Mouse (Mus musculus): ENCODE measurements around the gene Sytl3. TPM values are rescaled to one million over a fixed set of nuclear protein-coding genes. Genes with fewer than 3 reads are reported as not detected.
"Not testable (repeated sequence)": the region's sequence is repeated elsewhere in the genome, so short reads cannot be mapped to it uniquely, and the experiment has no call there.

The Sytl3 gene
- total and polyA plus RNA-seq, 2 experiments from 2014 or later: 0.18 TPM; not detected in 1

DNA sequence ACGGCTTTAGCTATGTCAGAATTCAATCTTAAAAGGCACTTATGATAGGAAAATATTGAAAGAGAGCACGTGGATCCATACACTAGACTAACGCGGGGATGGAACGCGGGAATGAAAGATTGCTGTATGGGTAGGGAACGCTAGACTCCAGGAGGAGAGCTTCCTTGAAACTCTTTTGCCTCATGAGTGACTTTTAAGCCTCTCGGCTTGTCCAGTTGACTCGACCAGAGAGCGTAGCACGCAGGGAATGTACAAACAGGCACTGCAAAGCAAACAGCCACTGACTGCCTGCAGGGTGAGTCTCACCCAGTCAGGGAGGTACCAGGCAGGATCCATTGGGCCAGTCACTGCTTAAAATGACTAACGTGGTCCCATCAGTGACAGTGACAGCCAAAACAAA is 36.9 kb upstream of the Sytl3 start:
- H3K36me3 ChIP-seq (replicated peaks; ENCODE audit: control insufficient read depth, insufficient read depth, low read length); ATAC-seq (ENCODE audit: insufficient read depth, low read depth); H3K9ac ChIP-seq (replicated peaks; ENCODE audit: low read depth, low read length); H3K4me1 ChIP-seq (ENCODE audit: control insufficient read depth, insufficient read depth); H3K4me3 ChIP-seq (ENCODE audit: low read depth, low read length); DNase-seq (ENCODE audit: low spot score); H3K4me2 ChIP-seq (ENCODE audit: low read depth, low read length); H3K27me3 ChIP-seq (ENCODE audit: control insufficient read depth, insufficient read depth, low read length); H3K9me3 ChIP-seq (replicated peaks; ENCODE audit: control insufficient read depth, low read length); H3K27ac ChIP-seq (ENCODE audit: low read depth): not testable (repeated sequence)
- WGBS: 91% methylated on average over 11 of the region's 12 CpGs

DNA sequence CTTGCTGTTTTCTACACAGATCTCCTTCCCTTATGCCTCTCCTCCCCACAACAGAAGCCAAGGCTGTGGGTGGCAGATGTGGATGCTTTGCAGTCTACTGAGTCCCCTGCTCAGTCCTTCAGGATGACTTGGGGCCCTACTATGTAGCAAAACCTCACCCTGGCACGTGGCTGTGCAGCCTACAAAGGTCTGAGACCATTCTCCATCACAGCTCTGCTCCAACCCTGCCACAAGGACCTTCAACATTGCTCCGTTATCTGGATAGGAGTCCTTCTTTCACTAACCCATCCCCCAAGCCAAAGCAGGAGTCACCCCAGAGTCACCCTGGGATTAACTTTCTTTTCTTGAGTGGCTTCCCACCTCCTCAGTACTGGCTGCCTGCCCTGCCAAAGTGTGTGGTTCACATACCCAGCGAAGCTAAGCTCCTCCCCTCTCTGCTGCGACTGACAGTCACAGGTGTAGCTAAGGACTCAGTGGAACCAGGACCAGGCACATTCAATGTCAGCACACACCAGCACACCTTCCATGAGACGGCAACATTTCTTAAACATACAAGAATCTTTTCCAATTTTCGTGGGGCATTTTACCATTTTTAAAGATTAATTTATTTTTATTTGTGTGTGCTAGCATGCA is 33.9 kb upstream of the Sytl3 start:
- not testable (repeated sequence) for ATAC-seq (ENCODE audit: insufficient read depth, low read depth)
- WGBS: 38% methylated on average over 1 of the region's 6 CpGs

DNA sequence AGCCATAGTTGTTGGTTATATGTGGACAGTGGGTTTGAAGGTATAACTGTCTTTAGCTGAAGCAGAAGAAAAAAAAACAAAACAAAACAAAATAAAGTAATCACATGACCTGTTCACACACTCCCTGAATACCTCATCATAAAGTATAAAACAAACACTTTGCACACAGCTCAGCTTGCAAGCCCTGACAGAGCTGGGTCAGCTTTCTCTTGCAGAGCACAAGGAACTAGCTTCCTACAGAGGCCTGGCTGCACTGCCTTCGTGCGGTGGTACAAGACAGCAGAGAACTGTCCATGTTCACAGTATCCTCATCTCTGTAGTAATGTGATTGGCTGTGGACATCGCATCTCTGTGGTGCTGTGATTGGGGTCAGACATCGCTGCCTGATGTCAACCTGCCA is 28.5 kb upstream of the Sytl3 start:
- H3K9ac ChIP-seq (replicated peaks; ENCODE audit: low read depth, low read length); H3K36me3 ChIP-seq (replicated peaks; ENCODE audit: control insufficient read depth, insufficient read depth, low read length); ATAC-seq (ENCODE audit: insufficient read depth, low read depth); H3K27me3 ChIP-seq (ENCODE audit: control insufficient read depth, insufficient read depth, low read length); DNase-seq (ENCODE audit: low spot score); H3K4me3 ChIP-seq (ENCODE audit: low read depth, low read length); H3K27ac ChIP-seq (ENCODE audit: low read depth); H3K9me3 ChIP-seq (replicated peaks; ENCODE audit: control insufficient read depth, low read length); H3K4me1 ChIP-seq (ENCODE audit: control insufficient read depth, insufficient read depth); H3K4me2 ChIP-seq (ENCODE audit: low read depth, low read length): not testable (repeated sequence)
- WGBS: 74% methylated on average over 4 of the region's 4 CpGs

More for the DNA sequence above, 33.9 kb upstream of the Sytl3 start:
- not testable (repeated sequence) for H3K9ac ChIP-seq (replicated peaks; ENCODE audit: low read depth, low read length); H3K4me3 ChIP-seq (ENCODE audit: low read depth, low read length); H3K4me1 ChIP-seq (ENCODE audit: control insufficient read depth, insufficient read depth); H3K27ac ChIP-seq (ENCODE audit: low read depth); H3K36me3 ChIP-seq (replicated peaks; ENCODE audit: control insufficient read depth, insufficient read depth, low read length); H3K27me3 ChIP-seq (ENCODE audit: control insufficient read depth, insufficient read depth, low read length); DNase-seq (ENCODE audit: low spot score); H3K9me3 ChIP-seq (replicated peaks; ENCODE audit: control insufficient read depth, low read length); H3K4me2 ChIP-seq (ENCODE audit: low read depth, low read length)

DNA sequence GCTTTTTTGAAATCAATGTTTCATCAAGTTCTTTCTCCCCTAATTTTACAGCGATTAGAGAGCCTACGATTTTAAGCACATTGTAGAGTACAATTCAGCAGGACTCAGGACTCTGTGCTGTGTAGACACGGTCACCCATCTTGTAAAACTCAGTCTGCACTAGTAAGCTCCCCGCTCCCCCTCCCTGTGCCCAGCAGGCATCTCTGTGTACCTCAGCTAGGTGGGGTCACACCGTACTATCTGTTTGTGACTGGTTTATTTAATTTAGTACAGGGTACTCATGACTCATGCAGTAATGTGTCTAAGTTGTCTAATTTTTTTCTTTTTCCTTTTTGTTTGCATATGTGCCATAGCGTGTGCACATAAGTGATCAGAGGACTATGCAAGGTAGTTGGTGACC is 26.0 kb upstream of the Sytl3 start:
- not testable (repeated sequence) for ATAC-seq (ENCODE audit: insufficient read depth, low read depth); H3K4me2 ChIP-seq (ENCODE audit: low read depth, low read length); H3K4me1 ChIP-seq (ENCODE audit: control insufficient read depth, insufficient read depth); DNase-seq (ENCODE audit: low spot score); H3K9me3 ChIP-seq (replicated peaks; ENCODE audit: control insufficient read depth, low read length); H3K27ac ChIP-seq (ENCODE audit: low read depth); H3K27me3 ChIP-seq (ENCODE audit: control insufficient read depth, insufficient read depth, low read length); H3K36me3 ChIP-seq (replicated peaks; ENCODE audit: control insufficient read depth, insufficient read depth, low read length); H3K4me3 ChIP-seq (ENCODE audit: low read depth, low read length); H3K9ac ChIP-seq (replicated peaks; ENCODE audit: low read depth, low read length)
- 94% methylated on average over 6 of the region's 6 CpGs for WGBS

DNA sequence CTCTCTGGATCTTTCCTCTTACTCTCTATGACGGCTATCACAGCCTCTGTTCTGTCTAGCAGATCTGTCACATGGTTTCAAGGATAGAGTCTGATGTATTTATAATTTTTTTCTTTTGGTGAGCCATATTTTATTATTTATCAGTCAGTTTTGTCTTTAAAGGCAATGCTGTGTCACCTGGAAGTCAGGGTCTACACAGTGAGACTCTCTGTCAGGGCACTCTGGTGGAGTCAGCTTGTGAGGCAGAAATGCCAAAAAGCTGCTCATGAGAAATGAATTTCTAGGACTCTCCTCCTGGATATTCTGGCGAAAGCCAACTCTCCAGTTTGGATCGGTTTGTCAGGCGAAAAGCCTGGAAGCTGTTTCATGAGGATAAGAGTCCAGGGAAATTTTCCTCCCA is 23.1 kb upstream of the Sytl3 start:
- 100% methylated on average over 1 of the region's 4 CpGs for WGBS

DNA sequence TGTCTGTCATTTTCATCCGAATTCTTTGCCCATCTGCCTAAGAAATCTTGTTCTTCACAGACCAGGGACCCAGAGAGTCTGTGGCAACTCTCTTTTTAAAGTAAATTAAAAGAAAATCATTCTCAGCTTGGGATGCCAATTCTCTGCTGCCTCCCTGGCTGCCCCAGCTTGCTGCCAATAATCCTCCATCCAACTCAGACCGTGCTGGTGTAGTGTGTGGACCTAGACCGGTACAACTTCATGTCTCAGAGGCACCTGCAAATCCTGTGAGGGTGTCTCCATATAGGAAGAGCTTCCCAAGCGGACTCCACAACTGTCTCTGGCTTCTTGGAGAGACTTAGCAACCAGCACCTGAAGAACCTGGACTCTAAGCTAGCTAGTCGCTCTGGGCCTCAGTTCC is 22.0 kb upstream of the Sytl3 start:
- H3K4me3 ChIP-seq (ENCODE audit: low read depth, low read length): no peak overlapping the region
- H3K9me3 ChIP-seq (replicated peaks; ENCODE audit: control insufficient read depth, low read length): no peaks in the 10 kb centered on the region
- no peak for DNase-seq (ENCODE audit: low spot score)
- H3K27ac ChIP-seq (ENCODE audit: low read depth): no peak overlapping the region
- H3K36me3 ChIP-seq (replicated peaks; ENCODE audit: control insufficient read depth, insufficient read depth, low read length): no peaks in the 10 kb centered on the region
- H3K4me2 ChIP-seq (ENCODE audit: low read depth, low read length): no peak overlapping the region
- no peak overlapping the region for H3K9ac ChIP-seq (replicated peaks; ENCODE audit: low read depth, low read length)
- TF ChIP-seq CTCF (IDR thresholded peaks at IDR 0.05; ENCODE audit: low read depth): no peak
- TF ChIP-seq EP300 (IDR thresholded peaks at IDR 0.05; ENCODE audit: low read depth): no peak
- ATAC-seq (ENCODE audit: insufficient read depth, low read depth): no peak
- H3K4me1 ChIP-seq (ENCODE audit: control insufficient read depth, insufficient read depth): no peaks in the 10 kb centered on the region
- WGBS: 73% methylated on average over 5 of the region's 5 CpGs
- no peaks in the 10 kb centered on the region for H3K27me3 ChIP-seq (ENCODE audit: control insufficient read depth, insufficient read depth, low read length)

More for the DNA sequence above, 23.1 kb upstream of the Sytl3 start:
- H3K27me3 ChIP-seq (ENCODE audit: control insufficient read depth, insufficient read depth, low read length); H3K36me3 ChIP-seq (replicated peaks; ENCODE audit: control insufficient read depth, insufficient read depth, low read length); H3K4me1 ChIP-seq (ENCODE audit: control insufficient read depth, insufficient read depth); H3K9ac ChIP-seq (replicated peaks; ENCODE audit: low read depth, low read length); H3K27ac ChIP-seq (ENCODE audit: low read depth); DNase-seq (ENCODE audit: low spot score); H3K4me2 ChIP-seq (ENCODE audit: low read depth, low read length); ATAC-seq (ENCODE audit: insufficient read depth, low read depth); H3K4me3 ChIP-seq (ENCODE audit: low read depth, low read length); H3K9me3 ChIP-seq (replicated peaks; ENCODE audit: control insufficient read depth, low read length): not testable (repeated sequence)

DNA sequence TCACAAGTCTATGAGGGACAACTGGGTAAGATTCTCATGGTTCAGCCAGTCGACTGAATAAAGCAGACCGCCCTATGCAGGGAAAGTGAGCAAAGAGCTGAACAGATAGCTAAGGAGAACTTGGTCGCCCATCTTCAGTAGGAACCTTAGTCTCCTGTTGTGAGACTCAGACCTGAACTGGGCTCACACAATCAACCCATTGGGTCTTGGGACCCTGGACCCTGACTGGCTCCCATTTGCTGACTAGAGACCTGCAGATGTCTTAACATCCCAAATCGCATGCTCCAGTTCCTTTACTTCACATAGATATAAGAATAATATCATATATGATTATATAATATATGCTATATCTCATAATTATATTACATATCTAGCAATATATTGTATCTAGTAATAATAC is 21.5 kb upstream of the Sytl3 start:
- not testable (repeated sequence) for H3K36me3 ChIP-seq (replicated peaks; ENCODE audit: control insufficient read depth, insufficient read depth, low read length)

DNA sequence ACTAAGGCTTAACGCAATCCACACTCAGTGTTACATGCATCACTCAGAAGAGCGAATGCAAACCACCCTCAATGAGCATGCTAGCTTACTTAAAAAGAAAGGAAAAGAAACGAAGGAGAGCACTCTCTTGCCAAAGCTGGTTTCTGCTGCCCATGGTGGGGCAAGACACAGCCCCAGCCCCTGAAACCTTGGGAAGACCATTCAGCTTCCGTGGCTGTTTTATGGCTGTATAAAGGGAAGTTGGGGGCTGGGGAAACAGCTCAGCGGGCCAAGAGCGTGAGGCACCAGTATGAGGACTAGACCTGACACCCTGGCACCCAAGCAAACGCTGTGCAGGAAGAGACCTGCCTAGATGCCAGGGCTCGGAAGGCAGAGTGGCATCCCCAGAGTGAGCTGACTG is 20.4 kb upstream of the Sytl3 start:
- DNase-seq (ENCODE audit: low spot score); ATAC-seq (ENCODE audit: insufficient read depth, low read depth); H3K27me3 ChIP-seq (ENCODE audit: control insufficient read depth, insufficient read depth, low read length); H3K36me3 ChIP-seq (replicated peaks; ENCODE audit: control insufficient read depth, insufficient read depth, low read length); H3K9me3 ChIP-seq (replicated peaks; ENCODE audit: control insufficient read depth, low read length); H3K9ac ChIP-seq (replicated peaks; ENCODE audit: low read depth, low read length); H3K4me3 ChIP-seq (ENCODE audit: low read depth, low read length); H3K27ac ChIP-seq (ENCODE audit: low read depth); H3K4me1 ChIP-seq (ENCODE audit: control insufficient read depth, insufficient read depth); H3K4me2 ChIP-seq (ENCODE audit: low read depth, low read length): not testable (repeated sequence)
- 77% methylated on average over 8 of the region's 8 CpGs for WGBS

More for the DNA sequence above, 21.5 kb upstream of the Sytl3 start:
- H3K4me2 ChIP-seq (ENCODE audit: low read depth, low read length); H3K9ac ChIP-seq (replicated peaks; ENCODE audit: low read depth, low read length); H3K27ac ChIP-seq (ENCODE audit: low read depth); ATAC-seq (ENCODE audit: insufficient read depth, low read depth); H3K4me3 ChIP-seq (ENCODE audit: low read depth, low read length); H3K4me1 ChIP-seq (ENCODE audit: control insufficient read depth, insufficient read depth); H3K9me3 ChIP-seq (replicated peaks; ENCODE audit: control insufficient read depth, low read length); DNase-seq (ENCODE audit: low spot score); H3K27me3 ChIP-seq (ENCODE audit: control insufficient read depth, insufficient read depth, low read length): not testable (repeated sequence)
- WGBS: 90% methylated on average over 3 of the region's 4 CpGs

DNA sequence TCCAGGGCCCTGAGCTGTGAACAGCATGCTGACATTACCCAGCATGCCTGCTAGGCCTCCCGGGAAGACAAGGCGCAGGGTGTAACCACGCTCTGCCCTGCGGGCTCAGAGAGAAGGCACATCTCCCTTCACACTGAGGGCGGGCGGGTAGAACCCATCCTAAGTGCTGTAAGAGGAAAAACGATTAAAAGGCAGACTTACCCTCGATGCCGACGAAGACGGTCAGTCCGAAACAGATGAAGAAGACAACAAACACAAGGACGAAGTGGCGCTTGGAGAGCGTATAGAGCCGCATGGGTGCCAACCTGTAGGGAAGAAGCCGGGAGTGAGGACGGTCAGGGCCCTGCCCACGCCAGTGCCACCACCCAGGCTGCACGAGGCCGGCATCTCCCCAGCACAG is 19.4 kb upstream of the Sytl3 start:
- not testable (repeated sequence) for H3K9ac ChIP-seq (replicated peaks; ENCODE audit: low read depth, low read length); H3K27ac ChIP-seq (ENCODE audit: low read depth); ATAC-seq (ENCODE audit: insufficient read depth, low read depth); H3K9me3 ChIP-seq (replicated peaks; ENCODE audit: control insufficient read depth, low read length); H3K4me1 ChIP-seq (ENCODE audit: control insufficient read depth, insufficient read depth); H3K27me3 ChIP-seq (ENCODE audit: control insufficient read depth, insufficient read depth, low read length); H3K4me2 ChIP-seq (ENCODE audit: low read depth, low read length); H3K36me3 ChIP-seq (replicated peaks; ENCODE audit: control insufficient read depth, insufficient read depth, low read length); H3K4me3 ChIP-seq (ENCODE audit: low read depth, low read length); DNase-seq (ENCODE audit: low spot score)
- 81% methylated on average over 16 of the region's 21 CpGs for WGBS
